Mouse (Mus musculus) ES-Bruce4 (cell line): Measurements from ENCODE around the gene Fam171a1.

Source experiments
- CTCF ChIP-seq: IDR thresholded peaks from one replicate; pipeline ENCODE4 v1.8.1; 2011; ENCODE audit warnings: low read depth, low read length
- EP300 ChIP-seq: IDR thresholded peaks from 2 replicates; pipeline ENCODE4 v1.6.1; 2011; ENCODE audit warnings: low read depth, low read length; ENCODE audit not compliant: insufficient read depth
- POLR2A ChIP-seq: IDR thresholded peaks from one replicate; pipeline ENCODE4 v1.8.1; 2011; ENCODE audit warnings: low read length; ENCODE audit not compliant: insufficient read depth

GRCm38 (mm10) chr2:3266466-3266865 is 152.4 kb downstream of the Fam171a1 start:
- no peak for TF ChIP-seq CTCF
- no peak for TF ChIP-seq POLR2A
- TF ChIP-seq EP300 = no peak
